Mouse (Mus musculus) lung, adult 2 months (tissue): ENCODE data around the gene Sipa1l1.

ENCODE experiments used
- CTCF ChIP-seq: fragments of 200-500 bp; IDR thresholded peaks from 2 replicates; pipeline ENCODE4 v1.5.1; 2011; ENCODE audit warnings: mild to moderate bottlenecking, low read length, control low read depth; ENCODE audit not compliant: insufficient read depth
- POLR2A ChIP-seq: fragments of 200-500 bp; IDR thresholded peaks from 2 replicates; pipeline ENCODE4 v1.6.1; 2011; ENCODE audit warnings: low read depth, mild to moderate bottlenecking, control low read depth, low read length, borderline replicate concordance; ENCODE audit errors: extremely low read depth

GRCm38 (mm10) chr12:82489621-82490020 lies 320.5 kb downstream of the Sipa1l1 start:
- TF ChIP-seq CTCF (no peak), POLR2A (no peak)
